ENCODE assay signal across 25 mouse cellular contexts in the genomic region with DNA sequence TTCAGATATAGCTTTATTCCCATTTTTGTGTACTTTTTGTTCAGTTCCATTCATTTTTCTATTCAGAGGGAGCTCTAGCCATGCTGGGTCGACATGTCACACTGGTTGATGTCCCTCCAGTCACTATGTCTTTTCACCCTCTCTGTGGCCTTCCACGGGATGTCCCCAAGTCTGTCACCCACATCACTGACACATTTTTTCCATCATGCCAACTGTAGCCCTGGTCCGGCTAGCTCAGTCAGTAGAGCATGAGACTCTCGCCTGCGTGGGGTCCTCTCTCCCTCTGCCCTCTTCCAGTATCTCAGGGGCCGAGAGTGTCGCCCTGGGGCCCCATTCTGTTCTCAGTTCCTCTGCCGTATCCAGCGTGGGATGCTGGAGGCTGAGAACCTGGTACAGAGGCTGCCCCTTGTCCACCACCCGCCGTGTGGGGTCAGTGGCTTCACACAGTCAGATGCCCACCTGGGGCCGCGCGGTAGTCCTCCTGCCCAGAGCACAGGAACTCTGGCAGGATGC. TPM values are rescaled to one million over a fixed set of nuclear protein-coding genes. Genes with fewer than 3 reads are reported as not detected.
"Had no signal": no experiment of that assay in that cellular context is flagged by ENCODE, and none has a peak within 500 bp of the region (broad histone marks: within the 10 kb centered on the region; RNA-seq: fewer than 3 reads in every experiment).

No protein-coding gene starts in this region.

- H3K9ac ChIP-seq: neural tube, embryonic 12.5 days; neural tube, embryonic 13.5 days; neural tube, embryonic 15.5 days; stomach, embryonic 15.5 days had no signal

- H3K4me3 ChIP-seq: neural tube, embryonic 12.5 days; neural tube, embryonic 13.5 days; neural tube, embryonic 15.5 days; stomach, embryonic 15.5 days had no signal

- H3K27me3 ChIP-seq: neural tube, embryonic 12.5 days; neural tube, embryonic 13.5 days; neural tube, embryonic 15.5 days; stomach, embryonic 15.5 days had no signal

- H3K4me2 ChIP-seq: neural tube, embryonic 12.5 days; neural tube, embryonic 13.5 days; neural tube, embryonic 15.5 days; stomach, embryonic 15.5 days had no signal

- H3K27ac ChIP-seq: neural tube, embryonic 12.5 days; neural tube, embryonic 13.5 days; neural tube, embryonic 15.5 days; stomach, embryonic 15.5 days; stomach, postnatal 0 days had no signal

- H3K4me1 ChIP-seq: neural tube, embryonic 12.5 days; neural tube, embryonic 13.5 days; neural tube, embryonic 15.5 days had no signal

- DNase-seq: retina, postnatal 1 day; right cerebral cortex, adult 18-20 months; right cerebral cortex, postnatal 14 days; right cerebral cortex, postnatal 25 days; right cerebral cortex, postnatal 4 days; spleen, adult 18-20 months; thymus, adult 18-20 months; thymus, adult 2 months; thymus, postnatal 14 days; thymus, postnatal 25 days; thymus, postnatal 36 days; thymus, postnatal 4 days had no signal

- H3K36me3 ChIP-seq: neural tube, embryonic 12.5 days; neural tube, embryonic 13.5 days; neural tube, embryonic 15.5 days; stomach, embryonic 15.5 days had no signal

- H3K9me3 ChIP-seq: neural tube, embryonic 12.5 days; neural tube, embryonic 15.5 days; stomach, embryonic 15.5 days had no signal

RNA-seq across cellular contexts. Expression of a gene that starts 5.2 kb away (rescaled TPM):
- total RNA-seq: neutrophil, adult 5-6 weeks had no signal
- polyA plus RNA-seq: neural tube, embryonic 12.5 days; neural tube, embryonic 13.5 days; neural tube, embryonic 14.5 days; neural tube, embryonic 15.5 days; small intestine, adult 2 months; spleen, adult 2 months; stomach, embryonic 14.5 days; stomach, embryonic 16.5 days; stomach, postnatal 0 days; thymus, adult 2 months; thymus, postnatal 0 days; urinary bladder, adult 2 months had no signal

RNA-seq across cellular contexts. Expression of a gene that starts 34.4 kb away (rescaled TPM):
- total RNA-seq: neutrophil, adult 5-6 weeks had no signal
- polyA plus RNA-seq: stomach, postnatal 0 days had no signal
